Mouse (Mus musculus): ENCODE results near the gene Fxr2. TPM values are rescaled to one million over a fixed set of nuclear protein-coding genes. Genes with fewer than 3 reads are reported as not detected.
"Not testable (repeated sequence)": the region's sequence is repeated elsewhere in the genome, so short reads cannot be mapped to it uniquely, and the experiment has no call there.

Gene Fxr2
- polyA plus RNA-seq, 1 experiment = 132 TPM

DNA sequence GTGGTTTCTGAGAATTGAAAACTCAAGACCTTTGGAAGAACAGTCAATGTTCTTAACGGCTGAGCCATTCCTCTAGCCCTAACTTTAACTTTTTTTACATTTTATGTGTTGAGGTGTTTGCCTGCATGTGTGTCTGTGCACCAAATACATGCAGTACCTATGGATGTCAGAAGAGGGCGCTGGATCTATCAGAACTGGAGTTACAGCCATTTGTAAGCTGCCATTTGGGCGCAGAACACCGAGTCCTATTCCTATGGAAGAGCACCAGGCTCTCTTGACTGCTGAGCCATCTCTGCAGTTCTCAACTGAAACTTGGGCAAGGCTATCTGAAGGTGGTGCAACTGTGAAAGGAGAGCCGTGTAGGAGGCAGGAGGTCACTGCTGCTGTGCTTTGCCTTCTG is 65.8 kb downstream of the Fxr2 start:
- H3K27ac ChIP-seq (ENCODE audit: insufficient read depth, low read length) = no peak overlapping the region
- H3K4me3 ChIP-seq (ENCODE audit: insufficient read depth, low read length) = no peak overlapping the region
- no peaks in the 10 kb centered on the region; the same call in 1 of the 2 replicates for H3K4me1 ChIP-seq (ENCODE audit: control insufficient read depth, insufficient read depth, low read length)
- TF ChIP-seq POLR2A (IDR thresholded peaks at IDR 0.05; ENCODE audit: extremely low read depth, insufficient read depth, low read length) (no peak), CTCF (IDR thresholded peaks at IDR 0.05; ENCODE audit: extremely low read depth, insufficient read depth, low read length) (no peak)

- Histone ChIP-seq H3K4me1 (ENCODE audit: control insufficient read depth, insufficient read depth, low read length) (no peaks in the 10 kb centered on the region; the same call in 1 of the 2 replicates), H3K27ac (ENCODE audit: insufficient read depth, low read length) (no peak overlapping the region), H3K4me3 (ENCODE audit: insufficient read depth, low read length) (no peak overlapping the region)
- TF ChIP-seq CTCF (IDR thresholded peaks at IDR 0.05; ENCODE audit: extremely low read depth, insufficient read depth, low read length) (no peak), POLR2A (IDR thresholded peaks at IDR 0.05; ENCODE audit: extremely low read depth, insufficient read depth, low read length) (no peak)
Measured at GRCm38 (mm10) chr11:69699595-69699994, 66.8 kb downstream of the Fxr2 start.

DNA sequence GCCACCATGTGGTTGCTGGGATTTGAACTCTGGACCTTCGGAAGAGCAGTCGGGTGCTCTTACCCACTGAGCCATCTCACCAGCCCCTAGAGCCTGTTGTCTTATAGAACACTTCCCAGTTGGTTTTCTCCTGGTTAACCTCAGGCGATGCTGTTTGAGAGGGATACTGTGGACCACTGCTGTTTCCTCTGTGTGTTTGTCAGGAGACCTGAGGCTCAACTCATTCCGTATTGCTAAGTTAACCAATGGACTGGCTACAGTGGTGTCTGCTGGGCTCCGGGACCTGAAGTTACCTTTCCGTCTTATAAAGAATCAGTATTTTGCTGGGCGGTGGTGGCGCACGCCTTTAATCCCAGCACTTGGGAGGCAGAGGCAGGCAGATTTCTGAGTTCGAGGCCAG is 70.1 kb downstream of the Fxr2 start:
- not testable (repeated sequence) for H3K4me3 ChIP-seq (ENCODE audit: insufficient read depth, low read length); H3K4me1 ChIP-seq (ENCODE audit: control insufficient read depth, insufficient read depth, low read length); H3K27ac ChIP-seq (ENCODE audit: insufficient read depth, low read length)

Other genes with a start within 250 kb of the Fxr2 start
- gene Naa38, start 237.5 kb upstream of the Fxr2 start, polyA plus RNA-seq (2012; rRNA removed) = 215 and 222 TPM in 2 replicates
- 34.3 and 35.6 TPM in 2 replicates for gene Cyb5d1, start 237.4 kb upstream of the Fxr2 start, polyA plus RNA-seq (2012; rRNA removed)
- gene Tmem88, start 234.8 kb upstream of the Fxr2 start, polyA plus RNA-seq (2012; rRNA removed) = 6.5 and 6.8 TPM in 2 replicates
- 5.0 and 5.3 TPM in 2 replicates for gene Kdm6b, start 219.3 kb upstream of the Fxr2 start, polyA plus RNA-seq (2012; rRNA removed)
- 1.6 and 2.1 TPM in 2 replicates for gene Dnah2, start 83.9 kb upstream of the Fxr2 start, polyA plus RNA-seq (2012; rRNA removed)
- 68.2 and 77.1 TPM in 2 replicates for gene Efnb3, start 72.8 kb upstream of the Fxr2 start, polyA plus RNA-seq (2012; rRNA removed)
- 13.6 and 14.3 TPM in 2 replicates for gene Wrap53, start 52.7 kb upstream of the Fxr2 start, polyA plus RNA-seq (2012; rRNA removed)
- 33.9 and 35.1 TPM in 2 replicates for gene Trp53, start 52.6 kb upstream of the Fxr2 start, polyA plus RNA-seq (2012; rRNA removed)
- 362 and 374 TPM in 2 replicates for gene Atp1b2, start 27.0 kb upstream of the Fxr2 start, polyA plus RNA-seq (2012; rRNA removed)
- gene Shbg, start 15.1 kb upstream of the Fxr2 start, polyA plus RNA-seq (2012; rRNA removed) = 0.06 and 0.08 TPM in 2 replicates
- 18.1 and 21.1 TPM in 2 replicates for gene Sat2, start 11.0 kb upstream of the Fxr2 start, polyA plus RNA-seq (2012; rRNA removed)
- 0.25 and 0.28 TPM in 2 replicates for gene Sox15, start 22.3 kb downstream of the Fxr2 start, polyA plus RNA-seq (2012; rRNA removed)
- gene Mpdu1, start 29.7 kb downstream of the Fxr2 start, polyA plus RNA-seq (2012; rRNA removed) = 89.7 and 92.8 TPM in 2 replicates
- gene Cd68, start 33.2 kb downstream of the Fxr2 start, polyA plus RNA-seq (2012; rRNA removed) = 11.3 and 13.1 TPM in 2 replicates
- 323 and 335 TPM in 2 replicates for gene Eif4a1, start 39.4 kb downstream of the Fxr2 start, polyA plus RNA-seq (2012; rRNA removed)
- 120 and 133 TPM in 2 replicates for gene Senp3, start 49.1 kb downstream of the Fxr2 start, polyA plus RNA-seq (2012; rRNA removed)
- gene Tnfsf13, start 52.8 kb downstream of the Fxr2 start, polyA plus RNA-seq (2012; rRNA removed) = 6.1 and 7.5 TPM in 2 replicates
- gene Tnfsf12, start 62.9 kb downstream of the Fxr2 start, polyA plus RNA-seq (2012; rRNA removed) = 19.8 and 22.5 TPM in 2 replicates
- 3.8 and 4.3 TPM in 2 replicates for gene Tnfsfm13, start 63.1 kb downstream of the Fxr2 start, polyA plus RNA-seq (2012; rRNA removed)
- gene Polr2a, start 125.6 kb downstream of the Fxr2 start, polyA plus RNA-seq (2012; rRNA removed) = 21.7 and 23.2 TPM in 2 replicates
- 0.06 TPM in 1 of 2 replicates, not detected in the other for gene Slc35g3, start 129.0 kb downstream of the Fxr2 start, polyA plus RNA-seq (2012; rRNA removed)
- 56.7 and 58.2 TPM in 2 replicates for gene Zbtb4, start 132.9 kb downstream of the Fxr2 start, polyA plus RNA-seq (2012; rRNA removed)
- 1.4 and 2.1 TPM in 2 replicates for gene Chrnb1, start 163.0 kb downstream of the Fxr2 start, polyA plus RNA-seq (2012; rRNA removed)
- 17.3 and 17.6 TPM in 2 replicates for gene Fgf11, start 168.9 kb downstream of the Fxr2 start, polyA plus RNA-seq (2012; rRNA removed)
- gene Tmem102, start 172.6 kb downstream of the Fxr2 start, polyA plus RNA-seq (2012; rRNA removed) = 0.06 TPM in 1 of 2 replicates, not detected in the other
- gene Gm39566, start 182.3 kb downstream of the Fxr2 start, polyA plus RNA-seq (2012; rRNA removed) = not detected in 2 replicates
- gene Spem2, start 185.5 kb downstream of the Fxr2 start, polyA plus RNA-seq (2012; rRNA removed) = not detected in 2 replicates
- 0.10 and 0.15 TPM in 2 replicates for gene Spem1, start 189.2 kb downstream of the Fxr2 start, polyA plus RNA-seq (2012; rRNA removed)
- gene Nlgn2, start 204.8 kb downstream of the Fxr2 start, polyA plus RNA-seq (2012; rRNA removed) = 112 and 116 TPM in 2 replicates
- 234 and 244 TPM in 2 replicates for gene Tmem256, start 205.5 kb downstream of the Fxr2 start, polyA plus RNA-seq (2012; rRNA removed)
- 35.3 and 36.5 TPM in 2 replicates for gene Plscr3, start 213.4 kb downstream of the Fxr2 start, polyA plus RNA-seq (2012; rRNA removed)
- gene Tnk1, start 225.7 kb downstream of the Fxr2 start, polyA plus RNA-seq (2012; rRNA removed) = 0.08 and 0.25 TPM in 2 replicates
- not detected in 2 replicates for gene Tmem95, start 245.0 kb downstream of the Fxr2 start, polyA plus RNA-seq (2012; rRNA removed)
- gene Kctd11, start 248.4 kb downstream of the Fxr2 start, polyA plus RNA-seq (2012; rRNA removed) = 1.5 and 1.7 TPM in 2 replicates

Data from cortical plate, adult 2 months (tissue).